Mouse (Mus musculus): Measurements from ENCODE around the gene Mrpl44. TPM values are rescaled to one million over a fixed set of nuclear protein-coding genes. Genes with fewer than 3 reads are reported as not detected.

The Mrpl44 gene
- total RNA-seq (2014; fragmentation: Nextera tagmentation) (34.1 and 38.3 TPM in 2 replicates), total RNA-seq (2017) (74.1 and 83.5 TPM in 2 replicates), polyA plus RNA-seq (2012) (52.6 and 53.1 TPM in 2 replicates)

DNA sequence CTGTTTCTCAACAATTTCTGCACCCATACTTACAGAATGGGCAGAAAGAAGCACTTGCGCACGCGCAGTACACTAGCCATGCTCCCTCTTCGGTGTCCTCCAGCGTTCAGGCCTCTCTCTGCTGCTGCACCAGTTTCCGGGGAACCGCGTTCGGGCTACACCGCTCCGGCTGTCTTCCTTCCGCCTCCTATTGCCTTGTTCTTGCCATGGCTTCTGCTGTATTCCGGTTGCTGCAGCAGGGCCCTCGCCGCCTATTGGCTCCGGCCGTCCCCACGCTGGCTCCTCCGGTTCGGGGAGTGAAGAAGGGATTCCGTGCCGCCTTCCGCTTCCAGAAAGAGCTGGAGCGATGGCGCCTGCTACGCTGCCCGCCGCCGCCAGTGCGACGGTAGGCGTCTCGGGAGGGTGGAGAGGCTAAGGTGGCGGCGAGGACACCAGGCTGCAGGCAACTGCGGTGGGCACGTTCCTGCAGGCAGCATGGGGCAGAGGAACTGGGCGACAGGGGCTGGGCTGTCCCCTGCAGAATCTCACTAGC, at the start of gene Mrpl44, which contains the start of gene Wdfy1:
Mrpl44 (plus strand) TSS at position 92 of the 532 bp plus-strand sequence.
Wdfy1 (minus strand) TSS at position 217 of the 532 bp plus-strand sequence.
- peak; percentile 98 for ATAC-seq (ENCODE audit: extremely low read depth, insufficient number of reproducible peaks, low FRiP score, poor library complexity, severe bottlenecking)
- Histone ChIP-seq H3K27me3 (ENCODE audit: insufficient read depth, low read length) (no peaks in the 10 kb centered on the region), H3K9me3 (replicated peaks) (no peaks in the 10 kb centered on the region), H3K4me3 (ENCODE audit: low read depth, low read length) (peak within 1 kb of the TSS; percentile 92), H3K36me3 (replicated peaks) (peaks cover 36% of the 10 kb centered on the region), H3K4me1 (ENCODE audit: insufficient read depth, low read depth, low read length) (peaks cover 12% of the 10 kb centered on the region)
- peak; percentile 86 for DNase-seq (ENCODE audit: low spot score)
- TF ChIP-seq POLR2AphosphoS5 (IDR thresholded peaks at IDR 0.05; ENCODE audit: insufficient replicate concordance, low read depth, low read length): no peak
- no peak for TF ChIP-seq TAL1 (conservative IDR thresholded peaks at IDR 0.05; ENCODE audit: low read depth, low read length)
- TF ChIP-seq CTCF (IDR thresholded peaks at IDR 0.05; ENCODE audit: low read depth, low read length): no peak
- no peak for TF ChIP-seq GATA1 (IDR thresholded peaks at IDR 0.05; ENCODE audit: borderline replicate concordance, low read length)
- TF ChIP-seq GATA2 (IDR thresholded peaks at IDR 0.05; ENCODE audit: borderline replicate concordance, low read depth, low read length): no peak

DNA sequence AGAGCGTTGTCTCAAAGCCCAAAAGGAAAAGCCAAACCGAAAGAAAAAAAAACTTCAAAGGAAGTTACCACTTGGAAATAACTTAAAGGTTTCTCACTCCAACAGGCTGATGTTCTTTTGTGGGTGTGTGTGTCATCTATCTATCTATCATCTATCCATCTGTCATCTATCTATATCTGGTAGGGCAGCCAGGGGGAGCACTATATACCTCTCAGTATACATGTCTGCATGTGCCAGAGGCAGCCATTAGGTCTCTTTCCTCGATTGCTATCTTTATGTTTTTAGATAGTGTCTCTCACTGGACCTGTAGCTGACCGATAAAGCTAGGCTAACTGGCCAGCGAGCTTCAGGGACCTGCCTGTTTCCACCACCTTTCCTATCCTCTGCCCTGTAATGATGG, 41.0 kb upstream of the Mrpl44 start:
- ATAC-seq (ENCODE audit: extremely low read depth, insufficient number of reproducible peaks, low FRiP score, poor library complexity, severe bottlenecking): no peak
- peaks cover 50% of the 10 kb centered on the region for H3K36me3 ChIP-seq (replicated peaks)
- TF ChIP-seq TAL1 (conservative IDR thresholded peaks at IDR 0.05; ENCODE audit: low read depth, low read length) (no peak), CTCF (IDR thresholded peaks at IDR 0.05; ENCODE audit: low read depth, low read length) (no peak), GATA1 (IDR thresholded peaks at IDR 0.05; ENCODE audit: borderline replicate concordance, low read length) (no peak), POLR2AphosphoS5 (IDR thresholded peaks at IDR 0.05; ENCODE audit: insufficient replicate concordance, low read depth, low read length) (no peak), GATA2 (IDR thresholded peaks at IDR 0.05; ENCODE audit: borderline replicate concordance, low read depth, low read length) (no peak)
- H3K4me3 ChIP-seq (ENCODE audit: low read depth, low read length): no peak overlapping the region
- DNase-seq (ENCODE audit: low spot score): no peak
- no peaks in the 10 kb centered on the region for H3K4me1 ChIP-seq (ENCODE audit: insufficient read depth, low read depth, low read length)
- H3K27me3 ChIP-seq (ENCODE audit: insufficient read depth, low read length): no peaks in the 10 kb centered on the region
- no peaks in the 10 kb centered on the region for H3K9me3 ChIP-seq (replicated peaks)

GRCm38 (mm10) chr1:79736408-79736807, 39.4 kb upstream of the Mrpl44 start:
- no peak for DNase-seq (ENCODE audit: low spot score)
- H3K36me3 ChIP-seq (replicated peaks): peaks cover 49% of the 10 kb centered on the region
- no peaks in the 10 kb centered on the region for H3K9me3 ChIP-seq (replicated peaks)
- TF ChIP-seq GATA2 (IDR thresholded peaks at IDR 0.05; ENCODE audit: borderline replicate concordance, low read depth, low read length): no peak
- no peak for TF ChIP-seq POLR2AphosphoS5 (IDR thresholded peaks at IDR 0.05; ENCODE audit: insufficient replicate concordance, low read depth, low read length)
- no peak for TF ChIP-seq GATA1 (IDR thresholded peaks at IDR 0.05; ENCODE audit: borderline replicate concordance, low read length)
- no peak for TF ChIP-seq TAL1 (conservative IDR thresholded peaks at IDR 0.05; ENCODE audit: low read depth, low read length)
- no peak for TF ChIP-seq CTCF (IDR thresholded peaks at IDR 0.05; ENCODE audit: low read depth, low read length)
- no peak overlapping the region for H3K4me3 ChIP-seq (ENCODE audit: low read depth, low read length)
- no peak for ATAC-seq (ENCODE audit: extremely low read depth, insufficient number of reproducible peaks, low FRiP score, poor library complexity, severe bottlenecking)
- no peaks in the 10 kb centered on the region for H3K27me3 ChIP-seq (ENCODE audit: insufficient read depth, low read length)
- H3K4me1 ChIP-seq (ENCODE audit: insufficient read depth, low read depth, low read length): no peaks in the 10 kb centered on the region

GRCm38 (mm10) chr1:79739726-79740125, 36.1 kb upstream of the Mrpl44 start:
- no peak for TF ChIP-seq TAL1 (conservative IDR thresholded peaks at IDR 0.05; ENCODE audit: low read depth, low read length)
- Histone ChIP-seq H3K27me3 (ENCODE audit: insufficient read depth, low read length) (no peaks in the 10 kb centered on the region), H3K36me3 (replicated peaks) (peaks cover 40% of the 10 kb centered on the region), H3K4me3 (ENCODE audit: low read depth, low read length) (no peak overlapping the region), H3K4me1 (ENCODE audit: insufficient read depth, low read depth, low read length) (no peaks in the 10 kb centered on the region), H3K9me3 (replicated peaks) (no peaks in the 10 kb centered on the region)
- no peak for ATAC-seq (ENCODE audit: extremely low read depth, insufficient number of reproducible peaks, low FRiP score, poor library complexity, severe bottlenecking)
- DNase-seq (ENCODE audit: low spot score): no peak

GRCm38 (mm10) chr1:79741002-79741401, 34.8 kb upstream of the Mrpl44 start:
- Histone ChIP-seq H3K4me3 (ENCODE audit: low read depth, low read length) (no peak overlapping the region), H3K36me3 (replicated peaks) (peaks cover 42% of the 10 kb centered on the region), H3K9me3 (replicated peaks) (no peaks in the 10 kb centered on the region), H3K27me3 (ENCODE audit: insufficient read depth, low read length) (no peaks in the 10 kb centered on the region), H3K4me1 (ENCODE audit: insufficient read depth, low read depth, low read length) (no peaks in the 10 kb centered on the region)
- ATAC-seq (ENCODE audit: extremely low read depth, insufficient number of reproducible peaks, low FRiP score, poor library complexity, severe bottlenecking) (peak; percentile 16; the same call in 1 of the 2 replicates), DNase-seq (ENCODE audit: low spot score) (no peak)
- no peak for TF ChIP-seq CTCF (IDR thresholded peaks at IDR 0.05; ENCODE audit: low read depth, low read length)
- TF ChIP-seq POLR2AphosphoS5 (IDR thresholded peaks at IDR 0.05; ENCODE audit: insufficient replicate concordance, low read depth, low read length): no peak
- TF ChIP-seq TAL1 (conservative IDR thresholded peaks at IDR 0.05; ENCODE audit: low read depth, low read length): no peak
- TF ChIP-seq GATA1 (IDR thresholded peaks at IDR 0.05; ENCODE audit: borderline replicate concordance, low read length): no peak
- TF ChIP-seq GATA2 (IDR thresholded peaks at IDR 0.05; ENCODE audit: borderline replicate concordance, low read depth, low read length): no peak

DNA sequence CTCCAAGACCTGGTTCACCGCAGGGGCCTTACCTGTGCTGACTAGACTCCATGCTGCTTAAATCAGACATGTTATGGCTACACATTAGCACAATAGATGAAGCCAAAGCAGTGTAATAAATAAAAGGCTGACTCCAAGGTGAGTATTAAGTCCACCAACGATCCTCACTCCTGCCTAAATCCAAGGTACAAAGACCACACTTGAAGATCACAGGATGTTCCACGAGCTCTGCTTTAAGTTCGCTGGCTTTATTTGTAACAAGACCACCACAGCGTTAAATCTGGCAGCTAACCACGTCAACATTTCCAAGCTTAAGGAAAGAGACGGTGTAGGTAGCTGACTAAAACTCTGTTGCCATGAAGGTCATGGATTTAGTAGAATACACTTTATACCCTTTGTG, 32.9 kb upstream of the Mrpl44 start:
- H3K4me3 ChIP-seq (ENCODE audit: low read depth, low read length): no peak overlapping the region
- peaks cover 33% of the 10 kb centered on the region for H3K36me3 ChIP-seq (replicated peaks)
- no peaks in the 10 kb centered on the region for H3K4me1 ChIP-seq (ENCODE audit: insufficient read depth, low read depth, low read length)
- DNase-seq (ENCODE audit: low spot score) (no peak), ATAC-seq (ENCODE audit: extremely low read depth, insufficient number of reproducible peaks, low FRiP score, poor library complexity, severe bottlenecking) (no peak)
- TF ChIP-seq CTCF (IDR thresholded peaks at IDR 0.05; ENCODE audit: low read depth, low read length): no peak
- TF ChIP-seq GATA1 (IDR thresholded peaks at IDR 0.05; ENCODE audit: borderline replicate concordance, low read length): no peak
- TF ChIP-seq POLR2AphosphoS5 (IDR thresholded peaks at IDR 0.05; ENCODE audit: insufficient replicate concordance, low read depth, low read length): no peak
- TF ChIP-seq TAL1 (conservative IDR thresholded peaks at IDR 0.05; ENCODE audit: low read depth, low read length): no peak
- no peak for TF ChIP-seq GATA2 (IDR thresholded peaks at IDR 0.05; ENCODE audit: borderline replicate concordance, low read depth, low read length)
- H3K27me3 ChIP-seq (ENCODE audit: insufficient read depth, low read length): no peaks in the 10 kb centered on the region
- H3K9me3 ChIP-seq (replicated peaks): no peaks in the 10 kb centered on the region

All from G1E (cell line).